Mouse (Mus musculus) forebrain, postnatal 0 days (tissue): Measurements from ENCODE around the gene Cpeb4. TPM values are rescaled to one million over a fixed set of nuclear protein-coding genes. Genes with fewer than 3 reads are reported as not detected.

Source experiments
- ATAC-seq: fragments of 200-750 bp; cut with Nextera tagmentation; 2 replicates; pipeline ENCODE4 v1.8.0; 2017; ENCODE audit warnings: mild to moderate bottlenecking, moderate library complexity
- DNase-seq: peaks from one replicate; pipeline ENCODE4 v3.0.0-alpha.2; 2015
- H3K27ac ChIP-seq: fragments of 300-500 bp; sonication (generic); 2 replicates; pipeline ENCODE4 v1.5.1; 2014; ENCODE audit warnings: low read depth, mild to moderate bottlenecking, antibody characterized with exemption, low read length, moderate library complexity, mixed read lengths
- H3K27me3 ChIP-seq: fragments of 300-500 bp; sonication (generic); 2 replicates; pipeline ENCODE4 v1.6.1; 2014; ENCODE audit warnings: mild to moderate bottlenecking, low read length, mixed read lengths; ENCODE audit not compliant: insufficient read depth
- H3K36me3 ChIP-seq: fragments of 300-500 bp; sonication (generic); 2 replicates; pipeline ENCODE4 v1.6.1; 2014; ENCODE audit warnings: mild to moderate bottlenecking, moderate library complexity; ENCODE audit not compliant: insufficient read depth
- H3K4me1 ChIP-seq: fragments of 300-500 bp; sonication (generic); 2 replicates; pipeline ENCODE4 v1.6.1; 2014; ENCODE audit warnings: antibody characterized with exemption; ENCODE audit not compliant: insufficient read depth
- H3K4me2 ChIP-seq: fragments of 300-500 bp; sonication (generic); 2 replicates; pipeline ENCODE4 v1.6.1; 2014; ENCODE audit warnings: low read depth, mild to moderate bottlenecking, moderate library complexity
- H3K4me3 ChIP-seq: fragments of 300-500 bp; sonication (generic); 2 replicates; pipeline ENCODE4 v1.5.1; 2014; ENCODE audit warnings: low read depth, low read length, mixed read lengths
- H3K9ac ChIP-seq: fragments of 300-500 bp; sonication (generic); 2 replicates; pipeline ENCODE4 v1.6.1; 2014; ENCODE audit warnings: mild to moderate bottlenecking
- H3K9me3 ChIP-seq: fragments of 300-500 bp; sonication (generic); 2 replicates; pipeline ENCODE4 v1.6.1; 2016; ENCODE audit warnings: low read length
- CTCF ChIP-seq: sonication (generic); IDR thresholded peaks from 2 replicates; pipeline ENCODE4 v1.5.1; 2016; ENCODE audit warnings: antibody characterized with exemption, control low read depth, low read depth
- WGBS: fragments of 180-500 bp; shearing (Covaris S2); extraction: QIAGEN DNeasy Blood & Tissue Kit; methylation state at CpG from one replicate; pipeline ENCODE4 v1.1.7; 2014; 5-methylcytosine and 5-hydroxymethylcytosine counted together
- polyA plus RNA-seq: library from polyadenylated mRNA; unstranded; fragments of >200 nt; fragmentation: Nextera tagmentation; extraction: Ambion mirVana; gene quantifications from 2 replicates; pipeline ENCODE4 v1.2.1, GENCODE M21; 2015
- total RNA-seq: library from RNA; depleted of rRNA; stranded (reverse); fragments of >200 nt; gene quantifications from 2 replicates; pipeline ENCODE4 v1.2.3, GENCODE M21; 2014; rRNA removed

Cpeb4 gene
- total and polyA plus RNA-seq, 2 experiments from 2014 or later = 14.2 to 102 TPM

DNA sequence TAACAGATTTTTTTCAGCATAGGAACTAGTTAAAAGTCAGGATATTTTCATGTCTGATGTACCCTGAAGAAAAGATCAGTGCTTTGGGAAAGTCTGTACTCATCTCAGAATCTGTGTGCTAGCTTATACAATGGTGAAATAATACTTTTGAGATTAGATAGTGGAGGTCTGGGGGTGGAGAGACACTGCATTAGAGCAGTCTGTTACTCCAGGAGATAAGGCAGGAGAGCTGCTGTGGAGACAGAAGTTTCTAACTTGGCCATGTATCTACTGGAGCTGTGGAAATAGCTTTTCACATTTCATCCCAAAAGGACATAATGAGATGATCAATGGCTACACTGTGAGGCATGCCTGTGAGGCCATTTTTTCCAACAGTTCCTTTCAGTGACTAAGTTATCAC lies 111.2 kb downstream of the Cpeb4 start:
- H3K9me3 ChIP-seq = 0 out of 2 replicates have a peak, but pooled peaks cover 4% of the 10 kb centered on the region
- no peak overlapping the region for H3K9ac ChIP-seq
- H3K4me3 ChIP-seq = no peak overlapping the region
- DNase-seq = no peak
- no peaks in the 10 kb centered on the region for H3K27me3 ChIP-seq
- no peak overlapping the region for H3K4me2 ChIP-seq
- no peak for TF ChIP-seq CTCF
- no peak overlapping the region for H3K27ac ChIP-seq
- no peaks in the 10 kb centered on the region for H3K36me3 ChIP-seq
- no peak for ATAC-seq
- H3K4me1 ChIP-seq = no peaks in the 10 kb centered on the region

DNA sequence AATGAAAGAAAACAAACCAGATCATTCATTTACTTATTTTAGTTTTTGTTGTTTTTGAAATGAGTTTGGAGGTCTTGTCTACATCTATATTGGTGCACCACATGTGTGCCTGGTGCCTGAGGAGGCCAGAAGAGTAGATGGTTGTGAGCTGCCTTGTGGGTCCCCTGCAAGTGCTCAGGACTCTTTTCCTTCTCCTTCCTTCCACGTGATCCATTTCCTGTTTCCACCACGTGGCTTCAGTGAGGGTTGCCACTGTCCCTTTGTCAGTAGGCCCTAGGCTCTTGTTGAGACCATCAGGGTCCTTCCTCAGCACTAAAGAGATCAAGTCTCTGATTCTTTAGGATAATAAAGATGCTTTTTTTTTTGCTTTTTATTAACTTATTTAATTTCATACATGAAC lies 112.8 kb downstream of the Cpeb4 start:
- Histone ChIP-seq H3K9me3 (0 out of 2 replicates have a peak, but pooled peaks cover 4% of the 10 kb centered on the region), H3K9ac (no peak overlapping the region), H3K27me3 (no peaks in the 10 kb centered on the region), H3K27ac (no peak overlapping the region), H3K4me3 (no peak overlapping the region), H3K4me2 (no peak overlapping the region), H3K4me1 (no peaks in the 10 kb centered on the region), H3K36me3 (no peaks in the 10 kb centered on the region)
- 66% methylated on average over 2 of the region's 2 CpGs for WGBS
- TF ChIP-seq CTCF = no peak
- no peak for DNase-seq
- no peak for ATAC-seq

Other genes starting within 250 kb of the Cpeb4 start
- gene Bod1, start 200.3 kb upstream of the Cpeb4 start, total RNA-seq = 123 and 131 TPM in 2 replicates
- 147 and 160 TPM in 2 replicates for gene Bod1, start 200.3 kb upstream of the Cpeb4 start, polyA plus RNA-seq
- gene 4930524B15Rik, start 93.4 kb downstream of the Cpeb4 start, total RNA-seq = 0.54 and 1.3 TPM in 2 replicates
- gene 4930524B15Rik, start 93.4 kb downstream of the Cpeb4 start, polyA plus RNA-seq = 0.25 and 0.41 TPM in 2 replicates
- 1,434 and 1,519 TPM in 2 replicates for gene Nsg2, start 128.3 kb downstream of the Cpeb4 start, total RNA-seq
- gene Nsg2, start 128.3 kb downstream of the Cpeb4 start, polyA plus RNA-seq = 646 and 742 TPM in 2 replicates